Mouse (Mus musculus) megakaryocyte, embryonic 14.5 days (primary cell): ENCODE results near the gene Tbc1d2.

Source experiments
- FLI1 ChIP-seq: IDR thresholded peaks from 2 replicates; pipeline ENCODE4 v1.6.1; 2012; ENCODE audit warnings: low read length, inconsistent platforms, mixed read lengths
- GATA1 ChIP-seq: IDR thresholded peaks from 3 replicates; pipeline ENCODE4 v1.6.1; 2012; ENCODE audit warnings: mixed read lengths, low read length, inconsistent platforms, borderline replicate concordance

- TF ChIP-seq GATA1 (no peak), FLI1 (no peak)
These were observed 94.2 kb downstream of the Tbc1d2 start for GRCm38 (mm10) chr4:46555762-46556161.
